Mouse (Mus musculus): ENCODE measurements at regions not wholly inside any gene's neighbourhood (a gene's known extent, or its start where the extent isn't known, plus 50 kb on each side); places are given as distances from the start of the nearest gene placed in this dataset.

- TF ChIP-seq CTCF (IDR thresholded peaks at IDR 0.05), result no peak
- no peak for TF ChIP-seq EP300 (IDR thresholded peaks at IDR 0.05)
These were observed 89.7 kb downstream of the Gm12689 start for GRCm38 (mm10) chr4:99385381-99385780.
